Mouse (Mus musculus) G1E (cell line): ENCODE measurements around the gene Zfp593.

Source experiments
- CTCF ChIP-seq: IDR thresholded peaks from 2 replicates; pipeline ENCODE4 v1.5.1; 2012; ENCODE audit warnings: low read depth, low read length, inconsistent platforms, mixed read lengths
- GATA1 ChIP-seq: IDR thresholded peaks from 2 replicates; pipeline ENCODE4 v1.6.1; 2012; ENCODE audit warnings: borderline replicate concordance, low read length, inconsistent platforms, mixed read lengths

DNA sequence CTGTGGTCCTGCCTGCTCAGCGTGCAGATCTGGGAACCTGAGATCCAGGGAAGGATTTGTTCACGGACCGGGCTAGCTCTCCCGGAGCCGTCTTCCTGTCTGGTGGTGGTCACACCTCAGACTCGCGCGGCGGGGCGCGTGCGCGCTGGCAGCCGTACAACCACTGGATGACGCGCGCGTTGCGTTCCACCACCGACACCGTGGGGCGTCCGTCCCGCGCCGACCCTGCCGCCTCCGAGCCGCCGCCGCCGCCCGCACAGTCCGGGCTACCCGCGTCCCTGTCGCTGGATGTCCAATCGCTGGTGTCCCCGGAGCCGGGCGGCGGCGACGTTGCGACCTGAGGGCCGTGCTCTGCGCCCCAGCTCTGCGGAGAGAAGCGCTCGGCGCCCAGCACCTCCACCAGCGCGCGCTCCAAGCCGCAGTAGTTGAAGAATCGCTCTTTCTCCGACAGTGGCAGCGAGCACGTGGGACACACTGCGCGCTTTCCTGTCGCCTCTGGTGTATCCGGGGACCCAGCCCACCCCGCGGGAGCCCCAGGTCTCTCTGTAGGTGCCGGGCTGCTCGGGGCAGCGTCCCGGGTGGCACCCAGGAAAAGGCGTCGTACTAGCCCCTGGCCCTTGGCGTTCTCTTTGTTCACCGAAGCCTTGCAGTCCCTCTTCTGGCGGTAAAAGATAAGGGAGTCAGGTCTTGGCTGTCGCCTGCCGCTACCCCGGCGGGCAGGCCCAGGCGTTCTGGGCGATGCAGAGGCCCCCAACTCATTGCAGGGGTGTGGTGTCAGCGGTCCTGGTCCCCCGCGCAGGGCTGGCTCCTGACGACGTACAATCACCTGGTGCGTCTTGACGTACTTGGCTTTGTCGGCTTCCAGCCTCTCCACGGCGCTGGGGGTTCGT, 6.1 kb upstream of the Zfp593 start:
- TF ChIP-seq GATA1 = no peak
- TF ChIP-seq CTCF = no peak
